Mouse (Mus musculus) heart, postnatal 10 days (tissue): ENCODE measurements around the gene Dynlt1b. TPM values are rescaled to one million over a fixed set of nuclear protein-coding genes. Genes with fewer than 3 reads are reported as not detected.
"Not testable (repeated sequence)": the region's sequence is repeated elsewhere in the genome, so short reads cannot be mapped to it uniquely, and the experiment has no call there.

ENCODE experiments used
- DNase-seq, 2 experiments: peaks; one replicate each; pipeline ENCODE4 v3.0.0; 2021
- intact Hi-C: fragments of 180-260 bp; cut with DNase I; formaldehyde crosslinking; loops from one replicate; pipeline ENCODE4 v1.15.1; 2025
- total RNA-seq, 2 experiments: library from RNA; stranded (reverse); gene quantifications; 2 replicates each; pipeline ENCODE4 v1.2.3; 2021

Gene Dynlt1b
- 100 to 1,000 TPM; 112 to 122 TPM for total RNA-seq

GRCm38 (mm10) chr17:6429945-6430344 lies at the start of gene Dynlt1b:
Gene Dynlt1b (plus strand): TSS chr17:6430112.
- intact Hi-C loops, result not testable (repeated sequence)
- peak; percentile 100 for DNase-seq

- intact Hi-C loops, result not testable (repeated sequence)
These were observed 49.6 kb upstream of the Dynlt1b start for GRCm38 (mm10) chr17:6380182-6380841.

GRCm38 (mm10) chr17:6381071-6381682 lies 48.7 kb upstream of the Dynlt1b start:
- intact Hi-C loops, DNase-seq: not testable (repeated sequence)

More at GRCm38 (mm10) chr17:6380182-6380841, 49.6 kb upstream of the Dynlt1b start:
- DNase-seq, result not testable (repeated sequence)

GRCm38 (mm10) chr17:6386927-6387326 lies 43.0 kb upstream of the Dynlt1b start:
- intact Hi-C loops, result not testable (repeated sequence)

GRCm38 (mm10) chr17:6387380-6387911 lies 42.5 kb upstream of the Dynlt1b start:
- DNase-seq, intact Hi-C loops: not testable (repeated sequence)

More at GRCm38 (mm10) chr17:6386927-6387326, 43.0 kb upstream of the Dynlt1b start:
- DNase-seq, result not testable (repeated sequence)

GRCm38 (mm10) chr17:6389463-6389862 lies 40.4 kb upstream of the Dynlt1b start:
- DNase-seq, intact Hi-C loops: not testable (repeated sequence)

- intact Hi-C loops, DNase-seq: not testable (repeated sequence)
These were observed 39.2 kb upstream of the Dynlt1b start for GRCm38 (mm10) chr17:6390731-6391130.

GRCm38 (mm10) chr17:6391736-6392135 lies 38.2 kb upstream of the Dynlt1b start:
- DNase-seq, intact Hi-C loops: not testable (repeated sequence)

- intact Hi-C loops, DNase-seq: not testable (repeated sequence)
These were observed 37.2 kb upstream of the Dynlt1b start for GRCm38 (mm10) chr17:6392473-6393340.

- intact Hi-C loops, DNase-seq: not testable (repeated sequence)
These were observed 31.8 kb upstream of the Dynlt1b start for GRCm38 (mm10) chr17:6398079-6398478.

- intact Hi-C loops, DNase-seq: not testable (repeated sequence)
These were observed 31.1 kb upstream of the Dynlt1b start for GRCm38 (mm10) chr17:6398816-6399215.

- intact Hi-C loops, result not testable (repeated sequence)
- DNase-seq, result peak in 1 of 2 experiments; percentile 22
These were observed 30.4 kb upstream of the Dynlt1b start for GRCm38 (mm10) chr17:6399281-6400096.

GRCm38 (mm10) chr17:6400097-6400489 lies 29.8 kb upstream of the Dynlt1b start:
- DNase-seq, result not testable (repeated sequence)

GRCm38 (mm10) chr17:6404493-6404892 lies 25.4 kb upstream of the Dynlt1b start:
- DNase-seq, intact Hi-C loops: not testable (repeated sequence)

More at GRCm38 (mm10) chr17:6400097-6400489, 29.8 kb upstream of the Dynlt1b start:
- intact Hi-C loops, result not testable (repeated sequence)

GRCm38 (mm10) chr17:6406972-6407371 lies 22.9 kb upstream of the Dynlt1b start:
- intact Hi-C loops, DNase-seq: not testable (repeated sequence)

- DNase-seq, intact Hi-C loops: not testable (repeated sequence)
These were observed 19.1 kb upstream of the Dynlt1b start for GRCm38 (mm10) chr17:6410713-6411213.

- intact Hi-C loops, DNase-seq: not testable (repeated sequence)
These were observed 12.8 kb upstream of the Dynlt1b start for GRCm38 (mm10) chr17:6417118-6417517.

GRCm38 (mm10) chr17:6420557-6420956 lies 9.4 kb upstream of the Dynlt1b start:
- DNase-seq, intact Hi-C loops: not testable (repeated sequence)
